Mouse (Mus musculus) liver, embryonic 14.5 days (tissue): ENCODE data around the gene Gal3st4. TPM values are rescaled to one million over a fixed set of nuclear protein-coding genes. Genes with fewer than 3 reads are reported as not detected.

Source experiments
- ATAC-seq: fragments of 200-750 bp; cut with Nextera tagmentation; 2 replicates; pipeline ENCODE4 v1.8.0; 2017; ENCODE audit warnings: moderate number of reproducible peaks, mild to moderate bottlenecking, moderate library complexity; ENCODE audit not compliant: insufficient read depth
- DNase-seq, 3 experiments: peaks; one replicate each; pipeline ENCODE4 v3.0.0-alpha.2; 2012 to 2013; ENCODE audit warnings: low read depth in 3 of 3, low spot score in 3 of 3
- H3K27ac ChIP-seq: fragments of 300-500 bp; sonication (generic); 2 replicates; pipeline ENCODE4 v1.5.1; 2014; ENCODE audit warnings: moderate library complexity, mild to moderate bottlenecking, control low read depth, inconsistent platforms
- H3K27me3 ChIP-seq: fragments of 300-500 bp; sonication (generic); 2 replicates; pipeline ENCODE4 v1.6.1; 2014; ENCODE audit warnings: mild to moderate bottlenecking, low read length, moderate library complexity; ENCODE audit not compliant: control insufficient read depth, insufficient read depth
- H3K36me3 ChIP-seq: fragments of 300-500 bp; sonication (generic); replicated peaks from 2 replicates; pipeline ENCODE4 v1.6.1; 2014; ENCODE audit warnings: low read depth; ENCODE audit not compliant: control insufficient read depth, insufficient read depth
- H3K4me1 ChIP-seq, 2 experiments: fragments of 200-500 bp in 1 of 2; fragments of 300-500 bp in 1 of 2; sonication (generic) in 1 of 2; replicated peaks; 2 replicates each; pipeline ENCODE4 v1.6.1; 2012 to 2014; ENCODE audit warnings: antibody characterized with exemption in 1 of 2, inconsistent platforms in 1 of 2, low read length in 1 of 2; ENCODE audit not compliant: control insufficient read depth in 2 of 2, insufficient read depth in 2 of 2
- H3K4me2 ChIP-seq: fragments of 300-500 bp; sonication (generic); 2 replicates; pipeline ENCODE4 v1.6.1; 2014; ENCODE audit warnings: low read depth, mild to moderate bottlenecking, control low read depth, moderate library complexity
- H3K4me3 ChIP-seq, 2 experiments: fragments of 200-500 bp in 1 of 2; fragments of 300-500 bp in 1 of 2; sonication (generic) in 1 of 2; 2 replicates each; pipeline ENCODE4 v1.5.1; 2012 to 2014; ENCODE audit warnings: low read depth in 2 of 2, low read length in 2 of 2, mild to moderate bottlenecking in 2 of 2, control low read depth in 1 of 2, inconsistent platforms in 1 of 2, moderate library complexity in 1 of 2; ENCODE audit not compliant: insufficient read depth in 1 of 2
- H3K9ac ChIP-seq: fragments of 300-500 bp; sonication (generic); replicated peaks from 2 replicates; pipeline ENCODE4 v1.6.1; 2014; ENCODE audit warnings: mild to moderate bottlenecking, control low read depth, moderate library complexity
- H3K9me3 ChIP-seq: fragments of 300-500 bp; sonication (generic); 2 replicates; pipeline ENCODE4 v1.6.1; 2016; ENCODE audit warnings: low read length, mixed read lengths; ENCODE audit not compliant: control insufficient read depth
- CTCF ChIP-seq: IDR thresholded peaks from 2 replicates; pipeline ENCODE4 v1.5.1; 2016; ENCODE audit warnings: antibody characterized with exemption, low read depth, control low read depth
- EP300 ChIP-seq: IDR thresholded peaks from 2 replicates; pipeline ENCODE4 v1.6.1; 2016; ENCODE audit warnings: antibody characterized with exemption, low read depth
- WGBS: fragments of 180-500 bp; shearing (Covaris S2); extraction: QIAGEN DNeasy Blood & Tissue Kit; methylation state at CpG from one replicate; pipeline ENCODE4 v1.1.7; 2014; ENCODE audit not compliant: insufficient replicate concordance; 5-methylcytosine and 5-hydroxymethylcytosine counted together
- polyA plus RNA-seq, 2 experiments: library from polyadenylated mRNA; depleted of rRNA in 1 of 2; stranded (reverse) in 1 of 2; unstranded in 1 of 2; fragments of >200 nt; fragmentation: Nextera tagmentation in 1 of 2; extraction: Ambion mirVana in 1 of 2; gene quantifications; 2 replicates each; pipeline versions ENCODE4 v1.2.1 to v1.2.3; 2012 to 2014

Gal3st4 gene
- polyA plus RNA-seq, 2 experiments: 0.01 to 0.14 TPM

GRCm38 (mm10) chr5:138255353-138256093 lies 17.1 kb downstream of the Gal3st4 start, which contains the start of gene Lamtor4:
Lamtor4 (plus strand) TSS chr5:138255482.
- Histone ChIP-seq H3K9me3 (no peaks in the 10 kb centered on the region), H3K4me2 (peak within 1 kb of the TSS; percentile 82), H3K9ac (peak within 1 kb of the TSS; percentile 68), H3K27me3 (no peaks in the 10 kb centered on the region), H3K4me3 (peak within 1 kb of the TSS; percentile 71 to 76), H3K27ac (peak within 1 kb of the TSS; percentile 41), H3K36me3 (peaks cover 6% of the 10 kb centered on the region), H3K4me1 (peaks cover 14 to 22% of the 10 kb centered on the region in 2 experiments)
- peak; percentile 43 for TF ChIP-seq CTCF
- TF ChIP-seq EP300: no peak
- ATAC-seq (peak; percentile 99), DNase-seq (peak; percentile 94 to 95 (median 95))
- under 1% methylated on average over 38 of the region's 38 CpGs for WGBS

GRCm38 (mm10) chr5:138253061-138253460 lies 19.6 kb downstream of the Gal3st4 start:
- H3K4me1 ChIP-seq: peaks cover 5 to 10% of the 10 kb centered on the region in 2 experiments
- no peak overlapping the region for H3K27ac ChIP-seq
- 75% methylated on average over 3 of the region's 3 CpGs for WGBS
- H3K36me3 ChIP-seq: no peaks in the 10 kb centered on the region
- TF ChIP-seq EP300: no peak
- TF ChIP-seq CTCF: 0 out of 2 replicates have a peak, but pooled peaks have one; percentile 24
- DNase-seq: no peak
- no peaks in the 10 kb centered on the region for H3K27me3 ChIP-seq
- ATAC-seq: no peak
- H3K9ac ChIP-seq: no peak overlapping the region
- no peak overlapping the region for H3K4me2 ChIP-seq
- no peaks in the 10 kb centered on the region for H3K9me3 ChIP-seq
- H3K4me3 ChIP-seq: no peak overlapping the region

- Histone ChIP-seq H3K4me3 (no peak overlapping the region), H3K4me2 (no peak overlapping the region), H3K36me3 (no peaks in the 10 kb centered on the region), H3K27me3 (no peaks in the 10 kb centered on the region), H3K4me1 (peaks cover 3 to 4% of the 10 kb centered on the region in 2 experiments), H3K27ac (no peak overlapping the region), H3K9me3 (no peaks in the 10 kb centered on the region), H3K9ac (no peak overlapping the region)
- DNase-seq (no peak), ATAC-seq (no peak)
- TF ChIP-seq CTCF: no peak
- no peak for TF ChIP-seq EP300
- WGBS: 75% methylated on average over 12 of the region's 12 CpGs
Measured at GRCm38 (mm10) chr5:138251144-138251543, 21.5 kb downstream of the Gal3st4 start.

- Histone ChIP-seq H3K9me3 (no peaks in the 10 kb centered on the region), H3K9ac (no peak overlapping the region), H3K4me3 (no peak overlapping the region), H3K27me3 (no peaks in the 10 kb centered on the region), H3K4me1 (no peaks in the 10 kb centered on the region), H3K4me2 (no peak overlapping the region), H3K36me3 (no peaks in the 10 kb centered on the region), H3K27ac (no peak overlapping the region)
- TF ChIP-seq CTCF: no peak
- no peak for TF ChIP-seq EP300
- DNase-seq (no peak), ATAC-seq (no peak)
- WGBS: 6% methylated on average over 2 of the region's 2 CpGs
Measured at GRCm38 (mm10) chr5:138241511-138241910, 31.1 kb downstream of the Gal3st4 start.

- ATAC-seq: no peak
- TF ChIP-seq EP300: no peak
- H3K36me3 ChIP-seq: no peaks in the 10 kb centered on the region
- H3K4me2 ChIP-seq: no peak overlapping the region
- H3K4me3 ChIP-seq: no peak overlapping the region
- H3K9ac ChIP-seq: no peak overlapping the region
- no peaks in the 10 kb centered on the region for H3K9me3 ChIP-seq
- H3K27ac ChIP-seq: no peak overlapping the region
- H3K27me3 ChIP-seq: no peaks in the 10 kb centered on the region
- no peak for DNase-seq
- H3K4me1 ChIP-seq: no peaks in the 10 kb centered on the region
Measured at GRCm38 (mm10) chr5:138234224-138234623, 38.4 kb downstream of the Gal3st4 start.
